Mouse (Mus musculus) retina, postnatal 1 day (tissue): ENCODE measurements at regions not wholly inside any gene's neighbourhood (a gene's known extent, or its start where the extent isn't known, plus 50 kb on each side); places are given as distances from the start of the nearest gene placed in this dataset.

Source experiments
- DNase-seq: peaks from one replicate; pipeline ENCODE4 v3.0.0-alpha.2; 2012

GRCm38 (mm10) chr4:37034200-37034599, 82.7 kb upstream of the Lingo2 start:
- DNase-seq, result peak; percentile 42
